Mouse (Mus musculus) limb, embryonic 10.5 days (tissue): ENCODE results near the gene Creg1. TPM values are rescaled to one million over a fixed set of nuclear protein-coding genes. Genes with fewer than 3 reads are reported as not detected.

Source experiments
- DNase-seq: peaks from one replicate; pipeline ENCODE4 v3.0.0-alpha.2; 2017; ENCODE audit warnings: low spot score
- H3K27ac ChIP-seq: fragments of 300-500 bp; sonication (generic); 2 replicates; pipeline ENCODE4 v1.5.1; 2016; ENCODE audit warnings: mild to moderate bottlenecking
- H3K27me3 ChIP-seq: fragments of 300-500 bp; sonication (generic); 2 replicates; pipeline ENCODE4 v1.6.1; 2016; ENCODE audit warnings: low read depth, mild to moderate bottlenecking; ENCODE audit not compliant: poor library complexity, severe bottlenecking
- H3K36me3 ChIP-seq: fragments of 300-500 bp; sonication (generic); 2 replicates; pipeline ENCODE4 v1.6.1; 2016; ENCODE audit warnings: mild to moderate bottlenecking, moderate library complexity
- H3K4me1 ChIP-seq: fragments of 300-500 bp; sonication (generic); 2 replicates; pipeline ENCODE4 v1.6.1; 2016
- H3K4me3 ChIP-seq: fragments of 300-500 bp; sonication (generic); 2 replicates; pipeline ENCODE4 v1.5.1; 2016; ENCODE audit warnings: mild to moderate bottlenecking, moderate library complexity
- H3K9me3 ChIP-seq: fragments of 300-500 bp; sonication (generic); replicated peaks from 2 replicates; pipeline ENCODE4 v1.6.1; 2016; ENCODE audit warnings: mild to moderate bottlenecking
- WGBS: fragments of 180-500 bp; shearing (Covaris S2); methylation state at CpG from one replicate; pipeline ENCODE4 v1.1.7; 2016; 5-methylcytosine and 5-hydroxymethylcytosine counted together
- polyA plus RNA-seq: library from polyadenylated mRNA; unstranded; fragments of >200 nt; fragmentation: Nextera tagmentation; extraction: Ambion mirVana; gene quantifications from 2 replicates; pipeline ENCODE4 v1.2.1, GENCODE M21; 2016

The Creg1 gene
- polyA plus RNA-seq, result 31.5 and 36.0 TPM in 2 replicates

- peaks cover 29% of the 10 kb centered on the region for H3K4me1 ChIP-seq
- H3K27ac ChIP-seq, result peak within 1 kb of the TSS; percentile 83
- peak within 1 kb of the TSS; percentile 92 for H3K4me3 ChIP-seq
- no peaks in the 10 kb centered on the region for H3K9me3 ChIP-seq
- DNase-seq, result peak; percentile 92
- under 1% methylated on average over 57 of the region's 57 CpGs for WGBS
- H3K36me3 ChIP-seq, result no peaks in the 10 kb centered on the region
- peaks cover 35% of the 10 kb centered on the region for H3K27me3 ChIP-seq
These were observed at the start of gene Creg1 for GRCm38 (mm10) chr1:165763635-165764372. TSS of gene Creg1 (plus strand) at chr1:165763746.

- 89% methylated on average over 5 of the region's 5 CpGs for WGBS
- no peak for DNase-seq
These were observed 49.7 kb upstream of the Creg1 start for GRCm38 (mm10) chr1:165713798-165714197.

GRCm38 (mm10) chr1:165716426-165716825 lies 47.1 kb upstream of the Creg1 start:
- H3K36me3 ChIP-seq, result no peaks in the 10 kb centered on the region
- H3K4me3 ChIP-seq, result no peak overlapping the region
- no peak for DNase-seq
- H3K9me3 ChIP-seq, result no peaks in the 10 kb centered on the region
- no peak overlapping the region for H3K27ac ChIP-seq
- H3K4me1 ChIP-seq, result peaks cover 16% of the 10 kb centered on the region
- no peaks in the 10 kb centered on the region for H3K27me3 ChIP-seq
- WGBS, result 88% methylated on average over 4 of the region's 4 CpGs

More at GRCm38 (mm10) chr1:165713798-165714197, 49.7 kb upstream of the Creg1 start:
- H3K27ac ChIP-seq, result no peak overlapping the region
- H3K4me1 ChIP-seq, result peaks cover 15% of the 10 kb centered on the region
- no peaks in the 10 kb centered on the region for H3K36me3 ChIP-seq
- H3K4me3 ChIP-seq, result no peak overlapping the region
- H3K27me3 ChIP-seq, result peaks cover 14% of the 10 kb centered on the region
- no peaks in the 10 kb centered on the region for H3K9me3 ChIP-seq

- DNase-seq, result no peak
- peak overlapping the region; percentile 53 for H3K27ac ChIP-seq
- peaks cover 16% of the 10 kb centered on the region for H3K4me1 ChIP-seq
- H3K4me3 ChIP-seq, result no peak overlapping the region
- no peaks in the 10 kb centered on the region for H3K27me3 ChIP-seq
- WGBS, result 56% methylated on average over 11 of the region's 11 CpGs
- no peaks in the 10 kb centered on the region for H3K36me3 ChIP-seq
- H3K9me3 ChIP-seq, result no peaks in the 10 kb centered on the region
These were observed 45.6 kb upstream of the Creg1 start for GRCm38 (mm10) chr1:165717711-165718542.

- peak overlapping the region; percentile 53 for H3K27ac ChIP-seq
- no peak for DNase-seq
- no peaks in the 10 kb centered on the region for H3K36me3 ChIP-seq
- H3K4me1 ChIP-seq, result peaks cover 16% of the 10 kb centered on the region
- no peaks in the 10 kb centered on the region for H3K27me3 ChIP-seq
- no peak overlapping the region for H3K4me3 ChIP-seq
- WGBS, result 76% methylated on average over 15 of the region's 15 CpGs
- no peaks in the 10 kb centered on the region for H3K9me3 ChIP-seq
These were observed 44.9 kb upstream of the Creg1 start for GRCm38 (mm10) chr1:165718543-165719105.

- Histone ChIP-seq H3K27ac (no peak overlapping the region), H3K27me3 (no peaks in the 10 kb centered on the region), H3K36me3 (no peaks in the 10 kb centered on the region), H3K4me1 (peaks cover 23% of the 10 kb centered on the region), H3K4me3 (no peak overlapping the region), H3K9me3 (no peaks in the 10 kb centered on the region)
- WGBS, result 93% methylated on average over 9 of the region's 9 CpGs
- DNase-seq, result no peak
These were observed 40.9 kb upstream of the Creg1 start for GRCm38 (mm10) chr1:165722531-165723123.

- no peaks in the 10 kb centered on the region for H3K36me3 ChIP-seq
- H3K4me3 ChIP-seq, result no peak overlapping the region
- no peaks in the 10 kb centered on the region for H3K9me3 ChIP-seq
- no peak for DNase-seq
- H3K4me1 ChIP-seq, result peaks cover 13% of the 10 kb centered on the region
- peak overlapping the region; percentile 44; the same call in 1 of the 2 replicates for H3K27ac ChIP-seq
- no peaks in the 10 kb centered on the region for H3K27me3 ChIP-seq
- WGBS, result 75% methylated on average over 11 of the region's 11 CpGs
These were observed 39.1 kb upstream of the Creg1 start for GRCm38 (mm10) chr1:165724219-165725033.

- Histone ChIP-seq H3K27ac (peak overlapping the region; percentile 16; the same call in 1 of the 2 replicates), H3K4me1 (peaks cover 20% of the 10 kb centered on the region), H3K36me3 (no peaks in the 10 kb centered on the region), H3K9me3 (no peaks in the 10 kb centered on the region), H3K27me3 (no peaks in the 10 kb centered on the region), H3K4me3 (no peak overlapping the region)
- 82% methylated on average over 4 of the region's 4 CpGs for WGBS
- no peak for DNase-seq
These were observed 38.4 kb upstream of the Creg1 start for GRCm38 (mm10) chr1:165725039-165725644.

- Histone ChIP-seq H3K27me3 (no peaks in the 10 kb centered on the region), H3K4me1 (peaks cover 20% of the 10 kb centered on the region), H3K9me3 (no peaks in the 10 kb centered on the region), H3K4me3 (no peak overlapping the region), H3K27ac (no peak overlapping the region; the same call in 1 of the 2 replicates), H3K36me3 (no peaks in the 10 kb centered on the region)
- 61% methylated on average over 1 of the region's 1 CpGs for whole genome bisulfite sequencing
- DNase-seq, result no peak
These were observed 36.6 kb upstream of the Creg1 start for GRCm38 (mm10) chr1:165726986-165727385.

- no peaks in the 10 kb centered on the region for H3K27me3 ChIP-seq
- H3K9me3 ChIP-seq, result no peaks in the 10 kb centered on the region
- no peak overlapping the region for H3K4me3 ChIP-seq
- no peak for DNase-seq
- H3K4me1 ChIP-seq, result peaks cover 20% of the 10 kb centered on the region
- WGBS, result 95% methylated on average over 3 of the region's 3 CpGs
- no peaks in the 10 kb centered on the region for H3K36me3 ChIP-seq
- no peak overlapping the region for H3K27ac ChIP-seq
These were observed 35.4 kb upstream of the Creg1 start for GRCm38 (mm10) chr1:165728057-165728639.

GRCm38 (mm10) chr1:165730129-165730528 lies 33.4 kb upstream of the Creg1 start:
- 60% methylated on average over 1 of the region's 1 CpGs for WGBS
- Histone ChIP-seq H3K4me1 (peaks cover 14% of the 10 kb centered on the region), H3K4me3 (no peak overlapping the region), H3K27ac (no peak overlapping the region), H3K36me3 (no peaks in the 10 kb centered on the region), H3K9me3 (no peaks in the 10 kb centered on the region), H3K27me3 (no peaks in the 10 kb centered on the region)
- DNase-seq, result no peak
